Mouse (Mus musculus) right cerebral cortex, adult 18-20 months (tissue): ENCODE data around the gene Magi1.

Source experiments
- DNase-seq: peaks from one replicate; pipeline ENCODE4 v3.0.0; 2022; ENCODE audit warnings: mixed read lengths

Magi1 gene

DNA sequence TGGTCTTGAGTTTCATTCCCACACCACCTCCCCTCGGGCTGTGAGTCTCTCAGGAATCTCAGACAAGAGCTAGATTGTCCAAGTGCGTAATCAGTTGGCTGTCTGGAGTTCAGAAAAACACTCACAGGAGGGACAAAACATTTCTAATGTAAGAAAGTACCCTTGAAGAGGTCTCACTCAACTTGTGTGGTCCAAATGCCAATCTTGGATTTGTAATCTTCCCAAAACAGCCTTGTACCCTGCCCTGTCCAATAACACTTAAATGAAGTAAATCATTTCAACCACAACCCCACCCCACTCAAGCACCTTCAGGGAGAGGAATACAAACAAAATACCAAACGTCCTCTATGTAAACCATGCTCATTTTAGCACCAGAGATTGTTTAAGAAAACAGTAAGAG, 82.8 kb downstream of the Magi1 start:
- DNase-seq = no peak

DNA sequence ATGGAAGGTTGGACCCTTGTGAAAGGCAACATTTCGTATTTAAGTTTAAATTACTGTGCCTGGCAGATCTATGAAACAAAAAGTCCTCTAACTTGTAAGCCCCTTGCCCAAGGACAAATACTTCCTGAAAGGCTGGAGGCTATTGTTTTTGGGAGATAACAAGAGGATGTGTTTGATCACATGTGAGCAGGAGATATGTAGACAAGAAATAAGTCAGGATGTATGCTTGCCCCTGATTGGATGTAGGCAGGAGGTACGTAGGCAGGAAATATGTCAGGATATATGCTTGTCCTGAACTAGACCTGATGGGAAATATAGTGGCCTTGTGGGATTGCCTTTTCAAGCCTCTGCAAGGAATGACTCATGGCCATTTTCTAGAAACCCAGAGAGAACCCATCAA, 84.0 kb downstream of the Magi1 start:
- no peak for DNase-seq

DNA sequence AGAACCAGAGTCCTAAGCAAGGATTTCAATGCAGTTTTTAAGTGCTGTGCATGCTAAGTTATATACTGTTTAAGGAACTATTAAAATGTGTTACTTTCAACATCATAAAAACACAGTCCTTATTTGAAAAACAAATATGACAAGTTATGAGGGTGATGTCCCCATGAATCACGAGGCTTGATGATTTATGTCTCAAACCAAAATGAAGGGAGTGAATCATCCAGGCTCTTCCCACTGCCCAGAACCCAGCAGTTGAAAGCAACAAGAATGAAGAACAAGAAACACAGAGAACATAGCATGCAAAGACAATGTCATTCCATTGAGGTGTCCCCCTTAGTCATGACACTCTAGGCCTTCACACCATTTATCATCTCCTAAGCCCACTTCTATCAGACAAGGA, 85.9 kb downstream of the Magi1 start:
- no peak for DNase-seq

DNA sequence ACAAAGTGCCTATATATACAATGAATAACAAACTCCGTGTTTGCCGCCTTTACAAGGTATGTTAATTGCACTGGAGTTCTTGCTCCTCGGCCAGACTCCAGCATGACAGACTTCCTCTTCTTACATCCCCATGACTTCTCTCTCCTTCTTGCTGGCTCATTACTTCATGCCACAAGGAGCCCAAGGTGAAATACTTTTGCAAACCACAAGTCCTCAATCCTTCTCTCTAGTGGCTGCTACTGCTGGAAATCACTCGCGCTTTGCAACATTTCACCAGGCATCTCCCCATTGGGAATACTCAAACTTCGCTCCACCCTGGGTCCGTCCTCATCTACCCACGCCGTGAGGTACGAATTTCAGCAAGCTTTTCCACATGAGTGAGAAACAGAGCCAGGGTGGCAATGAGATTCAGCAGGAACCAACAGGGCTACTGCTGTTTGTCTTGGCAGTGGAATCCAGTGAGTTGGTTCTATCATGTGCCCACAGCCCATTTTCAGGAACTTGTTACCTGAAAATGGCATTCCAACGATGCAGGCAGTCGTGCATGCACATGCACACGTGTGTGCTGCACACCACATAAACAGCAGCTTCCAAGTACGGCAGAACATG, 88.3 kb downstream of the Magi1 start:
- no peak for DNase-seq

DNA sequence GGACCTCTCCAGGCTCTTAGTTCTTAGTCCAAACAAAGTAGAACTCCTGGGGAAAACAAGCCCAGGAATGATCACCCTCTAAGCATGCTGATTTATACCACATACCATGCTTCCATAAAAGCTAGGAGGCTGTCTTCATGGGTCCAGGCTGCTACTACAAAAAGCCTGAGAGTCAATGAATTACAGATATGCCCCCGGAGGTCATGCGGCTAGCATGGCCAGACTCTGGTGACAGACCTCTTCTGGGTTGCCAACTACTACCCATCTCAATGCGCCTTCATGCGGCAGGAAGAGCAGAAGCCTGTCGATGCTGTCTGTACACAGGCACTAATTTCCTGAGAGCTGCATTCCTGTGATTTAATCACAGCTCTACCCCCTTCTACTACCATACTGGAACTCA, 92.9 kb downstream of the Magi1 start:
- no peak for DNase-seq

DNA sequence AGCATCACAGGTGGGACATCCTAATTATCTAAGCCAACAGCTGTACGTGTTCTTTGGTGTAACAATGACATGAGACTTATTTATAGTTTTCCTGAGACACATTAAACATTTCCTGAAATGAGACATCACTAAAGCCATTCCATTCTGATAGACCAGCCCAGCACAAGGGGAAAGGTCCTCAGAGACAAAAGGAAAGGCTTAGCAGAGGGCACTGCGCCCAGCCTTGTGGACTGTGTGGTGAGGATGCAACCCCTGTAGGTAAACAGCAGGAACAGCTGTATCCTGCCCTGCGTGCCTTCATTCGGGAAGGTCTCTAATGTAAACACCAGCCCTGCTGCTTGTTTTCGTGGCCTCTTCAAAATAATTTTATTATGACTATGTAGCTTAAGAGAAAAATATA, 94.3 kb downstream of the Magi1 start:
- DNase-seq = no peak

DNA sequence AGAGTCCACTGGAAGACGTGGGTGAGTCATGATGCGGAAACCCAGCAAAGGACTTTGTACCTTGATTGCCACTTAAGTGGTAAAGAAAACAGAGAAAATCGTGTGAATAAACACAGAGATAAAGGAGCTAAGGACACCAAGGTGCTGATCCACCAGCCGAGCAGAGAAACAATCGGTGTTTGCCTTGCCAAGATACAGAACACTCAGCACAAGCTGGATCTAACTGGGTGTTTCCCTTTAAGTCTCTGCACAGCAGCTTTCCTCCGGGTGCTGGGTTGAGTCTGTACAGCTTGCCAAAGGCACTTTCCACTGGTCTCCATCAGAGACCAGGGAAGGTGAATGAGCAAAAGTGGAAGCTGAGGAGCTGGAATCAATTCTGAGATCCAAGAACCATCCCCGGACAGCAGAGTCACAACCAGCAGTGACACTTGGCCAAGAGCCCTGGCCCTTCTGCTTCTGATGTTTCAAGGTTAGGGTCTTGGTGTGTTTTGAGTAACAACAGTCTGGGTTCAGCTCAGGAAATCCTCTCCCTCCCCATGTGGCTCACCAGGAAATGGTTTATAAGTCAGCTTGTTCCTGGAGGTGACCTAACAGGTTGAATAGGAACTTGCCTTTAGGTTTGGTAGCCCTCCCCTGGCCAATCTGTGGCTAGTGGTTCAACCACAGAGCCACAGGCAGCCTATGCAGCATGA, 96.9 kb downstream of the Magi1 start:
- no peak for DNase-seq

DNA sequence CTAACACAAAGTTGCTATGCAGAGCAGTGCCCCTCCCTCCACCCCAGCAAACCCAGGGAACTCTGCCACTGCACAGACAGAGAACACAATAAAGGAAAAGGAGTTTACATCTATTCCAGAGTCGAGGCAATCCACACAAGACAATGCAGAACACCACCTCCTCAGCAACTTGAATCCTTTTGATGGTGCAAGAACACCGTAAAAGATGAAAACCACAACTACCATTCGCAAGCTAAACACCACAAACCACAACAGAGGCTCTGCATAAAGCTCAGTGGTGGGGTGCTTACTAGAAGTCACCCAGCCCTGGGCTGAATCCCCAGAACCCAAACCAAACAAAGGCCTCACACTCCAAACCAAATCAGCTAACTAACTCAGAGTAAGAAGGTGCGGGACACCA, 99.4 kb downstream of the Magi1 start:
- no peak for DNase-seq

DNA sequence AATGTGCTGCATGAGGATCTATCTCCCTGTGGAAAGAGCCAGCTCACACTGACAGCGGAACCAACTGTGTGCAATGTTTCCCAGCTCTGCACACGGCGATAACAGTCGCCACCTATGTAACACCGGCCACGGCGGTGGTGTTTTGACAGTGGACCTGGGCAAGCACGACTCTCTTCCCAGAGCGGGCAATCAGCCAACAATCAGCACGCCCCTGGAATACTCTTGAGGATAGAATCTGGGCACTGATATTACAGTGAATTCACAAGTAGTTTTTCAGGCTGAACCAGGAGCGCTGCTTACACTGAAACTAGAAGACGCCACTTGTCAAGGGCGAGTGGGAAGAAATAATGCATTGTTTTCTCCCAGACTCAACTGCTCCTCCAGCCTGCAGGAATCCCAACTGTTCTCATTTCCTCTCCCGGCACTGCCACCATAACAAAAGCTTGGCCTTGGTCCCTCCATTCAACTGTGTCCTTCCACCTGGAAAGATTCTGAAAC, 100.3 kb downstream of the Magi1 start:
- no peak for DNase-seq

DNA sequence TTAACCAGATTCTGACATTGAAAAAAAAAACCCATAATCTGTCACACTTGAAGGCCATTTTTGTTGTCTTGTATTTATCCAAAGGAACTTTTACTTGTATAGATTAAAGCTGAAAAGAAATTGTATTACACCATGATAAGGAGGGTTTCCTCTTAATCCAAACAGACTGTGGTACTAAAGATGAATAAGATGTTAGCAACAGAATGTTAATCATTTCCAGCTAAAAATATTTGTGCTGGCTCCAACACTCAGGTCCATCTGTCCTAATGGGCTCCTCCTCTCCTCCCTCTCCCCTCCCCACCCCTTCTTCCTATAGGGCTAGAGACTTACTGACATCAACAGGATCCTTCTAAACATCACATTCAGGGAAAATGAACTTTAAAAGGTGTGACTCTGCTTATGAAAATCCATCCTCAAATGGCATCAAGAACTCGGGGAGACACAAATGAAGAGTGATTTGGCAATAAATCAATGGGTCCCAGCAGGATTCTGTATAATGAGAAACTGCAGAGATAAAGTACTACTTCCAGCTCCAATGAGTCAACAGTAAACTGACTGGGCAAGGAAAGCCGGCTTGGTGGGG, 102.0 kb downstream of the Magi1 start:
- no peak for DNase-seq

DNA sequence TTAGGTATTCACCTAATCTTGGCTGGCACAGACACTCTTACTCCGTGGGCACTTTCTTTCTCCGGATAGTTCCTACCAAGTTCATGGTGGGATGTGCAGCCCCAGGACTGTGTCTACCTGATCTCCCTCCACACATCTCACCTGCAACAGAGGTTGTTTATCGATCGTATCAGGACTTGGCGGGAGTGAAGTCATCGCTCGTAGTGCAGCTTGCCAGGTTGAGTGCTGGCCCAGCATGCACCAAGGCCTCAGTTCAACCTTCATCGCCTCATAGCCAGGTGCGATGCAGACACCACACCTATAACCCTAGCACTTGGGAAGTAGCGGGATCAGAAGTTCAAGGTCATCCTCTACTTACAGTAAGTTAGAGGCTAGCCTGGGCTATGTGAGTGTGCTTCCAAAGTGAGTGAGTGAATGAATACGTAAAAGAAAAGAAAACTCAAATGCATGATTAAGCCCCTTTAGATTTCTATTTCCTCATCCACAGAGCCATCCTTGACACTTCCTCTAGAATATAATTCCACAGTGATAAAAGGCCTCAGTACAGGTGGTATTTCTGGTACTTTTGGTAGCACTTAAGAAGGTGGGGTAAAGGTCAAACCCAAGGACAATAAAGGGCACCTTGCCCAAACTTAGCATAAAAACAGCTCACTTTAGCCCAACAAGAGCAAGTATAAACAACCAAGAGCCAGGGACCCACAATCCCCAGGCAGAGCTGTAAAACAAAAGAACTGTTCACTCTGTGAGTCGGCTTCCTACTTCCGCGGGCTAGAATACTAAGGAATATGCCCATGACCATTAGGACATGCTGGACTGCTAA, 103.2 kb downstream of the Magi1 start:
- DNase-seq = no peak

DNA sequence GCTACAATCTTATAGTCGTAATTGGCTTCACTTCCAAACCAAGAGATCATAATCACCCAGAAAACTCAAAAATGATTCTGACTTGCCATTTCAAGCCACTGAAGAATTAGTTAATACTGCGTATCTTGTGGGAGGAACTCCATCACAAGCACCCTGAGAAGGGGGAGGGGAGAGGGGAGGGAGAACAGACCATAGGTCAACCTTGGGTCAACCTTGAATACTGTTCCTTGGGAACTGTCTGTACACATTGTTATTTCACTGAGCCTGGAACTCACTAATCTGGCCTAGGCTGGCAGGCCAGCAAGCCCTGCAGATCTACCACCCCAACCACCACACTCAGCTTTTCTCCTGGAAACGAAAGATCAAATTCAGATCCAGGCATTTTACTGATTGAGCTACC, 106.2 kb downstream of the Magi1 start:
- no peak for DNase-seq

DNA sequence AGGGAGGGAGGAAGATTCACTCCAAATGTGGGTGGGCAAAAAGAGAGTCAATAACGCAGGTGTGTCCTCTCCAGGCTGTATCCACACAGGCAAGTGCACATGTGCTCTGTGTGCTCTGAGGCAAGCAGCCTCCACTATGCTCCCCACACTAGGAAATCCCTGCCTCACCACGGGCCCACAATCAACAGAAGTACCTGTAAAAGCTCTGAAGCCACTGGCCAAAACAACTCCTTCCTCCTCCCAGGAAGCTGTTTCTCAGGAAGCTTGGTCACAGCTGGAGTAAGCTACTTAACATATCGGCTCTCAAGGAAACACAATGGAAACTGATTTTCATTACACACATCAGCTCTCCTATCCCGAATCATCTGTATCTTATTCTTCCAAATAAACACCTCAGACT, 107.0 kb downstream of the Magi1 start:
- DNase-seq = no peak

DNA sequence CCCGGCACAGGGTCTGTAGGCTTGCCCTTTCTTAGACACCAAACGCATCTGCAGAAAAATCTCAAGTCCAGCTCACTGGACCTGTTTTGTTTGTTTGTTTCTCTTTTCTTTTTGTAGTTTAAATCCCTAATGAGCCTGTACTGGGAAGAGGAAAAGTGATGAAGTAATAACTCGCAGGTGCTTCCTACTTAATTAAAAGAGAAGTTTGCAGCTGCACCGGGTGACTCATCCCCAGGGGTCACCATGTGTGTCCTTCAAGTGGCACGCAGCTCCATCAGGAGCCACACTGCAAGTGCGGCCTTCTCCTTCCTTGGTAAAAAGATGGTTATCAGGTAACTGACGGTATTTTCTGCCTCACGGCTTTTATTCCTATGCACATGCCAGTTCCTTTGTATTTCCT, 112.5 kb downstream of the Magi1 start:
- DNase-seq = no peak

DNA sequence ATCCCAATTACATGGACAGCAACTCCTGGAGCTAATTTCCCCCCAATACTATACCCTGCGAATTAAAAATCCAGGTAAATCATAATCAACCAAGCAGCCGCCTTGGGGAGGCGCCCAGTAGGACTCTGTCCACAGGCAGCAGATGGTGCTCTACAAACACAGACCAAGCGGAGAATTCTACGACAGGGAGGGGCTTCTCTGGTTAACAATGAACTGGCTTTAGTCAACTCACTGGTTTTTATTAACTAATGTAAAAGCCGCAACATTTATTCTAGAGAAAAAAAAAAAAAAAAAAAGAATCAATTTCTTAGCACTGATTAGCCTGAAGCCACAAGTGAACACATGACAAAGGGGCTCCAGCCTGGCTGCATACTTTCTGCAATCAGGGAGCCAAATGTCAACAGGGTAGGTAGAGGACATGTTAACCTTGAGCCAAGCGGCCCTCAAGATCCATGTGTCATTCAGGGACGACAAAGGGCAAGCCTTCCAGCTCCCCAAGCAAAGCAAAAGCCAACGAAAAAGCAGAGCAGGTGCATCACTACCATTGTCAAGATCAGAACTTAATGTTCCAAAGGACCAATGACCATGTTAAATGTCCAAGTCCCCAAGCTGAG, 114.0 kb downstream of the Magi1 start:
- DNase-seq = no peak

DNA sequence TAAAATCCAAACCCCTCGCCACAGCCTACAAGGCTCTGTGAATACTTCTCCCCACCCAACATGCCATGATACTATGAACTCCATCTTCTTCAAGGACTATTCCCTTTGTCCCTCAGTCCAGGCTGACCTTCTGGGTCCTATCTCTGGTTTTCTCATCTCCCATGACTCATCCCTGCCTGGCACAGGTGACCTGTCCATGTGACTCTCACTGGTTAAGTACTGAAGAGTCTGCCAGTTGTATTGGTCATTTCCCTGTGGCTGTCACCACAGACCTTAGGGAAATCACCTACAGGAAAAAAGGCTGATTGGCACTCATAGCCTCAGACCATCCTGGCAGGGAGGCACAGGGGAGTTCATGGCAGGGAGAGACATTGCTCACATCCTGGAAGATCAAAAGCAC, 117.8 kb downstream of the Magi1 start:
- DNase-seq = no peak

DNA sequence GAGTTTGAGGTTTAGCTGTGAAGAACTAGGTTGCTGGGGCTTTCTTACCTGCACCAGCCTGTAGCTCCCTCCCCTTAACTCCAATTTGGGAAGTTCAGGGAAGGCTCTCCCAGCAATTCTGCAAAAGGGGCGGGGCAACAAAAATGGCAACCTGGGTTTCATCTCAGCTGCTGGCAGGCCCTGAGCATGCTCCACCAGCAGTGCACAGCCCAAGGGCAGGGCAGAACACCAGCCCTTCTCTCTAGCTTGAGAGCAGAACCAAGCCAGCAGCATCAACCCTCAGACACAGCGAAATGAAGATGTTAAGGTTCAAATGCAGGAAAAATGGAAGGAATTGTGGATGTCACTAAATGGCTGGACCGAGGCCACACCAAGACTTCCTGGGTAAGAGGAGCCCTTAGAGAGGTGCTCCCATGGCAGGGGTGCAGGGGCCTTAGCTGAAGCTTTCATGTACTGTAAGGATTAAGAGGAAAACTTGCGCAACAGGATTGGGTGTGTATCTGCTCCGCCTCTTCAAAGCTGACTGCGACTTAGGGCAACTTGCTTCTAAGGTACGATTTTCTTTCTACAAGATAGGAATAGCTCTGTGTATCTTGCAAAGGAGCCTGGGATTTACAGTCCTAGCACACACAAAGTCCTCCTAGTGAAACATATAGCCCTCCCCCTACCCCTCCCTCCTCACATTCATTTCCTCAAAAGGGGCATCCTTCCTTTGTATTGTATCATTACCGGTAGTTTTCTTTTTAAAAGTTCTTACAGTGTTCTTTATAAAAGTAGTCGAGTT, 118.8 kb downstream of the Magi1 start:
- DNase-seq = no peak

DNA sequence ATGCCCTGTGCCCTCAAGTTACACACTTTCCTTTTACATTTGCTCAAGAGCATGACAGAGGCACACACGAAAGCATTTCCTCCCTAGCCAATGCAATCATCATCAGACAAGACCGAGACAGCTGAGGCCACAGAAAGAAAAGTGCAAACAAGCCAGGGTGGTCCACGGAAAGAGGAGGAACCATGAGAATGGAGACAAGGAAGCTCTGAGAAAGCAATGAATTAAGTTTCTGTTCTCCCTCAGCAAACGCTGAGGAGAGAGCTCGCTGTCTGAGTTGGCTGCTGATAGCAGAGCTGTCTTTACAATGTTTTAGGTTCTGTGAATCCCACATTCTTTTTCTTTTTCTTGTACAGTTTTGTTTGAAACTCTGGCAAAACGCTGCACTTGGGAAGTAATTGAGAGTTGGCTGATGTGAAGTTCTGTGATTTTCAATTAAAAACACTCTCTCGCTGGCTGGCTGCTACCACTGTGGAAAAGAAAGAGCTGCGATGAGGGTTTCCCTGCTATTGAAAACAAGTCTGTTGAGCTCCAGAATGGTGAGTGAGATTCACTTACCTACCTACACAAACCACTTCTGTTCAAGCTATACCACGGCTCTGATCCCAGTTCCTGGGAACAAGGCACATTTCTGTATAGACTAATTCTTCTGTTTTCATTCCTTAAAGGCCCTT, 120.3 kb downstream of the Magi1 start:
- no peak for DNase-seq

DNA sequence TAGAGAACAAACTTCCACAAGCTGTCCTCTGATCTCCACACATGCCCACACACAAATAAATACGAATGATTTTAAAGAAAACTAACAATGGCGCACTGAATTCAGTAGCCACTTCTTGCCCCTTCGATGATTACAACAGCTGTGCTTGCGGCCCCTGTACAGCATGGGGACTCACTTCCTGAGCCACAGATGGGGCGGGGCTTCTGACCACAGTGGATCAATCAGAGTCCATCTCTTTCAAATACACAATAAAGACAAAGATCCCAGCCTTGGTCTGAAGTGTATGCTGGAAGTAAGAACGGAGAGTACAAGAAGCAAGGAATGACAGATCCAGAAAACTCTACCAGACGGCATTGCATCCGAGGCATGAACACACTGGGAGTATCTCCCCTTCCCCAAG, 120.8 kb downstream of the Magi1 start:
- no peak for DNase-seq

DNA sequence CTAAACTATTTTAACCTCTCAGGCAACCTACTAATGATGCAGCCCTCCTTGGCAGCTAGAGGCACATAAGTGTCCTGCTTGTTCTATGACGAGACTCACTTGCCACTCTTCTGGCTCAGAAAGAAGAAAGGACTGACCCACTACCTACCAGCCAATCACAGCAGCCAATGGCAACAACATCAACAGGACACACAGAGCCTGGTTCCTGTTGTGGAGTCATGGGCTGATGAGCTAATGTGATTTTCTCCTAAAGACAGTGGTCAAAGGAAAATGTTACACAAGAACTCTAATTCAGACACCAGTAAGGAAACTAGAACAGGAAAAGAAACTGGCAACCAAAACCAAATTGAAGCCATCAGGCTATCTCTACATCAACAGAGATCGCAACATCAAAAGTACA, 124.5 kb downstream of the Magi1 start:
- no peak for DNase-seq

DNA sequence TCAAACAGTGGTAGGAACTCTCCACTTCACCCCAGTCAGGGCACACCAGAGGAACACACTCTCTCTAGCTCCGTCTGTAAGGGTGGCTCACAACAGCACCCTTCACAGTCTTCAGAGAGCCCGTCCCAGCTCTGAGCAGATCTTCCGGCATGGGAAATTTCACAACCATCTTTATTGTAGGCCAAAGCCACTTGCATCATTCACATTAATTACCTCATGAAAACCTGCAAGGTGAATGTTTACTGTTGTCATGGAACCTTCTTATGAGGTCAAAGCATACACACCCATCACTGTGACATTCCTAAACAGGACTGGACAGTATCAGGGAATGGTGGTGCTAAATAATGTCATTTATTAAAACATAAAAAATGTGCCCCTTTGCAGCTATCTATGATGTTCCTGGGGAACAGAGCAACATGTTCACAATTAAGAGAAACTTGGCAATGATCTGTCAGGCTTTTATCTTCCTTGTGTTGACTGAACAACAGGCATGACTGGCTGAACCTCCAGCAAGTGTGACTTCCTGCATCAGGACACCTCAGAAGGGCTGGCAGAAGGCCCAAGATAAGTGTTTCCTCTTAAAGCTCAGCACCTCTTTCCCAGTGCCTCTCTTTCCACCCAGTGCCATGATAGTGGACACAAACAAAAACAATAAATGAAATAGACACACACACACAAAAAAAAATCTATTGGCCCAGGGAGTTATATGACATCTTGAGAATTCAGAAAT, 125.4 kb downstream of the Magi1 start:
- no peak for DNase-seq
